ENCODE assay signal across 24 mouse cellular contexts in genomic region chr4:97841063-97841595, GRCm38 (mm10).
DNase-seq lines count a peak whose midpoint lies in the region; ATAC-seq and TF ChIP-seq lines count a peak whose summit lies in the region.
"Had no signal": no experiment of that assay in that cellular context is flagged by ENCODE, and none has a peak within 500 bp of the region (broad histone marks: within the 10 kb centered on the region; RNA-seq: fewer than 3 reads in every experiment).

No protein-coding gene starts in this region.

- no peak for DNase-seq in heart, adult 2 months
- DNase-seq in heart, postnatal 25 days (ENCODE audit: low spot score), result no peak
- DNase-seq in heart, postnatal 0 days (ENCODE audit: low spot score), result no peak
- DNase-seq in heart, adult 8-10 months (ENCODE audit: low spot score), result no peak
- no peak for DNase-seq in lung, adult 2 months
- DNase-seq: adrenal gland, postnatal 25 days; cerebellum, adult 11-12 months; cerebellum, postnatal 25 days; gastrocnemius, adult 2 months; kidney, postnatal 4 days; layer of hippocampus, adult 9-11 months; lung, postnatal 10 days; right cerebral cortex, postnatal 14 days; thymus, adult 18-20 months; thymus, postnatal 4 days had no signal

- no peak overlapping the region for H3K4me2 ChIP-seq in heart, postnatal 0 days (ENCODE audit: low read depth, low read length)
- no peak overlapping the region; the same call in 1 of the 2 replicates for H3K4me2 ChIP-seq in liver, embryonic 15.5 days
- no peak overlapping the region for H3K4me2 ChIP-seq in liver, embryonic 12.5 days
- H3K4me2 ChIP-seq: forebrain, embryonic 12.5 days; kidney, embryonic 15.5 days; midbrain, embryonic 13.5 days; stomach, embryonic 15.5 days had no signal

- no peaks in the 10 kb centered on the region for H3K9me3 ChIP-seq in heart, postnatal 0 days (replicated peaks; ENCODE audit: control insufficient read depth, low read length)
- no peaks in the 10 kb centered on the region for H3K9me3 ChIP-seq in liver, embryonic 15.5 days (replicated peaks)
- H3K9me3 ChIP-seq in liver, embryonic 12.5 days (replicated peaks), result no peaks in the 10 kb centered on the region
- H3K9me3 ChIP-seq: forebrain, embryonic 12.5 days; kidney, embryonic 15.5 days; limb, embryonic 10.5 days; midbrain, embryonic 13.5 days; stomach, embryonic 15.5 days had no signal

- H3K36me3 ChIP-seq in heart, adult 2 months (ENCODE audit: control insufficient read depth, insufficient read depth, low read length), result peaks cover 49% of the 10 kb centered on the region
- no peaks in the 10 kb centered on the region for H3K36me3 ChIP-seq in heart, postnatal 0 days (replicated peaks; ENCODE audit: control insufficient read depth, insufficient read depth, low read length)
- H3K36me3 ChIP-seq in liver, embryonic 15.5 days (replicated peaks), result no peaks in the 10 kb centered on the region
- no peaks in the 10 kb centered on the region for H3K36me3 ChIP-seq in liver, embryonic 12.5 days
- H3K36me3 ChIP-seq: forebrain, embryonic 12.5 days; kidney, embryonic 15.5 days; limb, embryonic 10.5 days; midbrain, embryonic 13.5 days; stomach, embryonic 15.5 days had no signal

- TF ChIP-seq EP300 in heart, adult 2 months (IDR thresholded peaks at IDR 0.05; ENCODE audit: insufficient read depth, low read depth, low read length), result no peak
- no peak for TF ChIP-seq EP300 in heart, postnatal 0 days (IDR thresholded peaks at IDR 0.05; ENCODE audit: low read depth)

- no peaks in the 10 kb centered on the region for H3K27me3 ChIP-seq in heart, adult 2 months (ENCODE audit: control insufficient read depth, insufficient read depth, low read length)
- H3K27me3 ChIP-seq in heart, postnatal 0 days (ENCODE audit: control insufficient read depth, insufficient read depth, low read length), result no peaks in the 10 kb centered on the region
- no peaks in the 10 kb centered on the region for H3K27me3 ChIP-seq in liver, embryonic 15.5 days
- H3K27me3 ChIP-seq in liver, embryonic 12.5 days (replicated peaks), result no peaks in the 10 kb centered on the region; the same call in 1 of the 2 replicates
- H3K27me3 ChIP-seq: stomach, embryonic 15.5 days had no signal

- no peak overlapping the region for H3K4me3 ChIP-seq in heart, adult 2 months
- H3K4me3 ChIP-seq in heart, postnatal 0 days (ENCODE audit: low read depth, low read length), result no peak overlapping the region
- no peak overlapping the region for H3K4me3 ChIP-seq in liver, embryonic 15.5 days (replicated peaks)
- H3K4me3 ChIP-seq in liver, embryonic 12.5 days, result no peak overlapping the region
- no peak overlapping the region for H3K4me3 ChIP-seq in lung, adult 2 months (replicated peaks; ENCODE audit: extremely low read depth, low read depth, low read length)
- H3K4me3 ChIP-seq: forebrain, embryonic 12.5 days; gastrocnemius, adult 2 months; kidney, embryonic 15.5 days; left cerebral cortex, adult 2 months; limb, embryonic 10.5 days; midbrain, embryonic 13.5 days; stomach, embryonic 15.5 days had no signal

- no peak overlapping the region for H3K27ac ChIP-seq in heart, adult 2 months
- H3K27ac ChIP-seq in heart, postnatal 0 days (ENCODE audit: low read depth), result peak overlapping the region; percentile 24; the same call in 1 of the 2 replicates
- peak overlapping the region; percentile 29; the same call in 1 of the 2 replicates for H3K27ac ChIP-seq in liver, embryonic 15.5 days (replicated peaks)
- no peak overlapping the region for H3K27ac ChIP-seq in liver, embryonic 12.5 days
- H3K27ac ChIP-seq: forebrain, embryonic 12.5 days; gastrocnemius, adult 2 months; left cerebral cortex, adult 2 months; limb, embryonic 10.5 days; liver, embryonic 14.5 days; midbrain, embryonic 13.5 days; stomach, embryonic 15.5 days had no signal

- intact Hi-C loops in heart, adult 2 months (cut with DNase I), result no loop called here
- intact Hi-C loops in heart, postnatal 25 days (cut with DNase I), result no loop called here

- TF ChIP-seq CTCF in heart, adult 2 months (IDR thresholded peaks at IDR 0.05), result no peak
- no peak for TF ChIP-seq CTCF in heart, postnatal 0 days (IDR thresholded peaks at IDR 0.05; ENCODE audit: low read depth)
- no peak for TF ChIP-seq CTCF in lung, adult 2 months (IDR thresholded peaks at IDR 0.05; ENCODE audit: insufficient read depth, low read length)

- H3K9ac ChIP-seq in heart, adult 2 months (ENCODE audit: low read depth, low read length), result peak overlapping the region; percentile 34; the same call in 1 of the 2 replicates
- no peak overlapping the region for H3K9ac ChIP-seq in heart, postnatal 0 days (replicated peaks; ENCODE audit: low read depth, low read length)
- no peak overlapping the region for H3K9ac ChIP-seq in liver, embryonic 15.5 days
- no peak overlapping the region for H3K9ac ChIP-seq in liver, embryonic 12.5 days
- H3K9ac ChIP-seq: forebrain, embryonic 12.5 days; kidney, embryonic 15.5 days; liver, embryonic 14.5 days; midbrain, embryonic 13.5 days; stomach, embryonic 15.5 days had no signal

- whole genome bisulfite sequencing in heart, adult 2 months, result 65% methylated on average over 4 of the region's 4 CpGs
- 40% methylated on average over 4 of the region's 4 CpGs for WGBS in heart, postnatal 0 days
- WGBS in liver, embryonic 15.5 days (ENCODE audit: insufficient replicate concordance), result 57% methylated on average over 4 of the region's 4 CpGs
- WGBS in liver, embryonic 12.5 days (ENCODE audit: insufficient replicate concordance), result 67% methylated on average over 4 of the region's 4 CpGs
- WGBS in lung, adult 2 months, result 61% methylated on average over 4 of the region's 4 CpGs

- peaks cover 26% of the 10 kb centered on the region for H3K4me1 ChIP-seq in heart, adult 2 months (ENCODE audit: control insufficient read depth, insufficient read depth, low read length)
- H3K4me1 ChIP-seq in heart, postnatal 0 days (ENCODE audit: control insufficient read depth, insufficient read depth), result peaks cover 50% of the 10 kb centered on the region
- H3K4me1 ChIP-seq in liver, embryonic 15.5 days (replicated peaks), result peaks cover 31% of the 10 kb centered on the region
- H3K4me1 ChIP-seq in liver, embryonic 12.5 days, result peaks cover 18% of the 10 kb centered on the region
- peaks cover 22% of the 10 kb centered on the region for H3K4me1 ChIP-seq in lung, adult 2 months (ENCODE audit: control insufficient read depth, insufficient read depth, low read length)

- TF ChIP-seq POLR2A in heart, adult 2 months (IDR thresholded peaks at IDR 0.05; ENCODE audit: insufficient read depth, low read depth, low read length), result no peak
- no peak for TF ChIP-seq POLR2A in lung, adult 2 months (IDR thresholded peaks at IDR 0.05; ENCODE audit: borderline replicate concordance, extremely low read depth, low read depth, low read length)

- no peak for ATAC-seq in heart, postnatal 0 days (ENCODE audit: insufficient read depth, low read depth)
- 0 out of 2 replicates have a peak, but pooled peaks have one; percentile 25 for ATAC-seq in liver, embryonic 15.5 days (ENCODE audit: insufficient read depth)
- no peak for ATAC-seq in liver, embryonic 12.5 days

- H3K79me2 ChIP-seq in heart, adult 2 months (replicated peaks; ENCODE audit: control insufficient read depth, insufficient read depth, low read length), result peaks cover 9% of the 10 kb centered on the region

Comparison
In these comparisons a context has a peak if more than half of its experiments do, and no peak if none do; other contexts are left out.
1. H3K27ac ChIP-seq: peak in heart, postnatal 0 days (single experiment) and liver, embryonic 15.5 days (single experiment); none in heart, adult 2 months (single experiment) and liver, embryonic 12.5 days (single experiment).